Mouse (Mus musculus): ENCODE measurements around the gene Golph3.

- TF ChIP-seq POLR2A (IDR thresholded peaks at IDR 0.05; ENCODE audit: insufficient read depth, low read length): no peak
- no peak for TF ChIP-seq CTCF (IDR thresholded peaks at IDR 0.05; ENCODE audit: low read depth, low read length)
Measured at GRCm38 (mm10) chr15:12324326-12324725, 3.1 kb downstream of the Golph3 start.

Measured in ES-Bruce4 (cell line).